Mouse (Mus musculus): ENCODE measurements at regions not wholly inside any gene's neighbourhood (a gene's known extent, or its start where the extent isn't known, plus 50 kb on each side); places are given as distances from the start of the nearest gene placed in this dataset.

- Histone ChIP-seq H3K36me3 (ENCODE audit: control insufficient read depth in 1 of 2, insufficient read depth in 2 of 2, low read length in 2 of 2) (no peaks in the 10 kb centered on the region), H3K4me1 (ENCODE audit: control insufficient read depth in 1 of 2, insufficient read depth in 2 of 2, low read length in 2 of 2) (no peaks in the 10 kb centered on the region), H3K9ac (ENCODE audit: control insufficient read depth, low read depth, low read length, poor library complexity, severe bottlenecking) (no peak overlapping the region), H3K4me3 (ENCODE audit: control insufficient read depth in 1 of 2, insufficient read depth in 1 of 2, low read depth in 2 of 2, low read length in 2 of 2) (no peak overlapping the region), H3K27me3 (ENCODE audit: control insufficient read depth in 1 of 2, insufficient read depth in 2 of 2, low read length in 2 of 2) (peaks cover 2 to 4% of the 10 kb centered on the region in 2 experiments), H3K79me2 (ENCODE audit: control insufficient read depth, insufficient read depth, low read length, poor library complexity) (no peaks in the 10 kb centered on the region), H3K27ac (ENCODE audit: control insufficient read depth, low read depth, low read length) (no peak overlapping the region), H3K9me3 (replicated peaks; ENCODE audit: insufficient read depth, low read length) (no peaks in the 10 kb centered on the region)
- no peak for TF ChIP-seq MAX (IDR thresholded peaks at IDR 0.05; ENCODE audit: low read length)
- TF ChIP-seq USF2 (IDR thresholded peaks at IDR 0.05; ENCODE audit: borderline replicate concordance in 1 of 2, insufficient read depth in 1 of 2, low read depth in 1 of 2, low read length in 2 of 2), result no peak
- no peak for TF ChIP-seq POLR2A (IDR thresholded peaks at IDR 0.05; ENCODE audit: control insufficient read depth in 1 of 2, insufficient read depth in 1 of 2, low read depth in 1 of 2, low read length in 2 of 2, poor library complexity in 1 of 2)
- TF ChIP-seq MEF2A (IDR thresholded peaks at IDR 0.05; ENCODE audit: extremely low read depth, insufficient replicate concordance, low read depth, low read length, poor library complexity, severe bottlenecking), result no peak
- no peak for TF ChIP-seq GABPA (IDR thresholded peaks at IDR 0.05; ENCODE audit: low read depth, low read length)
- no peak for TF ChIP-seq ZC3H11A (IDR thresholded peaks at IDR 0.05; ENCODE audit: low read depth, low read length)
- TF ChIP-seq BHLHE40 (IDR thresholded peaks at IDR 0.05; ENCODE audit: borderline replicate concordance, low read depth, low read length), result no peak
- no peak for TF ChIP-seq UBTF (IDR thresholded peaks at IDR 0.05; ENCODE audit: borderline replicate concordance, insufficient read depth, low read depth, low read length)
- no peak for TF ChIP-seq TCF12 (IDR thresholded peaks at IDR 0.05; ENCODE audit: low read depth, low read length)
- TF ChIP-seq ZKSCAN1 (IDR thresholded peaks at IDR 0.05; ENCODE audit: low read depth, low read length), result no peak
- no peak for TF ChIP-seq POLR2AphosphoS5 (IDR thresholded peaks at IDR 0.05; ENCODE audit: borderline replicate concordance, low read depth, low read length)
- no peak for TF ChIP-seq CHD1 (IDR thresholded peaks at IDR 0.05; ENCODE audit: low read depth, low read length)
- DNase-seq (ENCODE audit: low read depth, low spot score), result no peak
These were observed 302.2 kb upstream of the Hnrnpa3 start for GRCm38 (mm10) chr2:75356691-75357375.

GRCm38 (mm10) chr2:75357516-75357915 lies 301.5 kb upstream of the Hnrnpa3 start:
- Histone ChIP-seq H3K9ac (ENCODE audit: control insufficient read depth, low read depth, low read length, poor library complexity, severe bottlenecking) (no peak overlapping the region), H3K4me3 (ENCODE audit: control insufficient read depth in 1 of 2, insufficient read depth in 1 of 2, low read depth in 2 of 2, low read length in 2 of 2) (no peak overlapping the region), H3K4me1 (ENCODE audit: control insufficient read depth in 1 of 2, insufficient read depth in 2 of 2, low read length in 2 of 2) (no peaks in the 10 kb centered on the region), H3K27ac (ENCODE audit: control insufficient read depth, low read depth, low read length) (no peak overlapping the region), H3K36me3 (ENCODE audit: control insufficient read depth in 1 of 2, insufficient read depth in 2 of 2, low read length in 2 of 2) (no peaks in the 10 kb centered on the region), H3K9me3 (replicated peaks; ENCODE audit: insufficient read depth, low read length) (no peaks in the 10 kb centered on the region), H3K27me3 (ENCODE audit: control insufficient read depth in 1 of 2, insufficient read depth in 2 of 2, low read length in 2 of 2) (peaks cover 2% of the 10 kb centered on the region in 2 experiments), H3K79me2 (ENCODE audit: control insufficient read depth, insufficient read depth, low read length, poor library complexity) (no peaks in the 10 kb centered on the region)
- no peak for DNase-seq (ENCODE audit: low read depth, low spot score)
- TF ChIP-seq UBTF (IDR thresholded peaks at IDR 0.05; ENCODE audit: borderline replicate concordance, insufficient read depth, low read depth, low read length) (no peak), NELFE (IDR thresholded peaks at IDR 0.05; ENCODE audit: low read depth, low read length) (no peak), ZMIZ1 (IDR thresholded peaks at IDR 0.05; ENCODE audit: low read depth, low read length) (no peak), POLR2AphosphoS5 (IDR thresholded peaks at IDR 0.05; ENCODE audit: borderline replicate concordance, low read depth, low read length) (no peak), EP300 (IDR thresholded peaks at IDR 0.05; ENCODE audit: low read depth in 1 of 2, low read length in 2 of 2) (no peak), BHLHE40 (IDR thresholded peaks at IDR 0.05; ENCODE audit: borderline replicate concordance, low read depth, low read length) (no peak), SIN3A (IDR thresholded peaks at IDR 0.05; ENCODE audit: low read length) (no peak), MXI1 (IDR thresholded peaks at IDR 0.05; ENCODE audit: low read depth, low read length) (no peak)

All from MEL (cell line).